Mouse (Mus musculus) intestine, postnatal 0 days (tissue): Measurements from ENCODE around the gene Terf2. TPM values are rescaled to one million over a fixed set of nuclear protein-coding genes. Genes with fewer than 3 reads are reported as not detected.

ENCODE experiments used
- ATAC-seq: fragments of 200-750 bp; cut with Nextera tagmentation; 2 replicates; pipeline ENCODE4 v1.8.0; 2017; ENCODE audit warnings: mild to moderate bottlenecking, moderate TSS enrichment, moderate library complexity
- H3K27ac ChIP-seq: fragments of 300-500 bp; sonication (generic); 2 replicates; pipeline ENCODE4 v1.5.1; 2014; ENCODE audit warnings: mild to moderate bottlenecking, low read depth, low read length, moderate library complexity
- H3K27me3 ChIP-seq: fragments of 300-500 bp; sonication (generic); replicated peaks from 2 replicates; pipeline ENCODE4 v1.6.1; 2014; ENCODE audit warnings: low read length, mixed read lengths; ENCODE audit not compliant: control insufficient read depth, insufficient read depth
- H3K36me3 ChIP-seq: fragments of 300-500 bp; sonication (generic); 2 replicates; pipeline ENCODE4 v1.6.1; 2014; ENCODE audit warnings: mild to moderate bottlenecking, moderate library complexity; ENCODE audit not compliant: control insufficient read depth, insufficient read depth
- H3K4me1 ChIP-seq: fragments of 300-500 bp; sonication (generic); replicated peaks from 2 replicates; pipeline ENCODE4 v1.6.1; 2014; ENCODE audit warnings: antibody characterized with exemption, low read length, mixed read lengths; ENCODE audit not compliant: control insufficient read depth, insufficient read depth
- H3K4me2 ChIP-seq: fragments of 300-500 bp; sonication (generic); replicated peaks from 2 replicates; pipeline ENCODE4 v1.6.1; 2014; ENCODE audit warnings: low read depth, mild to moderate bottlenecking, moderate library complexity
- H3K4me3 ChIP-seq: fragments of 300-500 bp; sonication (generic); 2 replicates; pipeline ENCODE4 v1.5.1; 2014; ENCODE audit warnings: low read depth, low read length
- H3K9ac ChIP-seq: fragments of 300-500 bp; sonication (generic); 2 replicates; pipeline ENCODE4 v1.6.1; 2014; ENCODE audit warnings: mild to moderate bottlenecking, low read depth, low read length
- H3K9me3 ChIP-seq: fragments of 300-500 bp; sonication (generic); 2 replicates; pipeline ENCODE4 v1.6.1; 2016; ENCODE audit warnings: mixed run types; ENCODE audit not compliant: control insufficient read depth
- CTCF ChIP-seq: sonication (generic); IDR thresholded peaks from 2 replicates; pipeline ENCODE4 v1.5.1; 2016; ENCODE audit warnings: low read depth, mild to moderate bottlenecking, control low read depth, antibody characterized with exemption, moderate library complexity
- WGBS: fragments of 180-500 bp; shearing (Covaris S2); extraction: QIAGEN DNeasy Blood & Tissue Kit; methylation state at CpG from one replicate; pipeline ENCODE4 v1.1.7; 2014; 5-methylcytosine and 5-hydroxymethylcytosine counted together
- microRNA-seq: library from miRNA; unstranded; fragments of <30 nt; microRNA quantifications from one replicate; pipeline ENCODE4, GENCODE M21; 2016
- polyA plus RNA-seq: library from polyadenylated mRNA; unstranded; fragments of >200 nt; fragmentation: Nextera tagmentation; extraction: Ambion mirVana; gene quantifications from 2 replicates; pipeline ENCODE4 v1.2.1, GENCODE M21; 2015

Gene Terf2
- polyA plus RNA-seq, 1 experiment from 2014 or later: 11.2 TPM

DNA sequence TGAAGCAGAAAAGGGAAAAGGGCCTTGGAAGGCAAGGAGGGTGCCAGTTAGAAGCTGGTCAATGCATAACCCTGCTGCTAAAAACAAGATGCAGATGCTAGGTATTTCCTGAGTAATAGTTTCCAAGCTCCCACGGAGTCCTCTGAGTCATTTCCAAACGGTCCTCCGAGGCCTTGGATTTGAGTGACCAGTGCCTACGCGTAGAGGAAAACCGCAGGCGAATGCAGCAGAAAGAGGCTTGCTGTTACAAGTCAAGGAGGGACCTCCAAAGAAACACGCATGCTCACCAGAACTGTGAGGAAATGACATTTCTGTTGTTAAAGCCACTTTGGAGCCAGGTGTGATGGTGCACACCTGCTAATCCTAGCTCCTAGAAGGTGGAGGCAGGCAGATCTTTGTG lies 72.9 kb downstream of the Terf2 start:
- no peak for TF ChIP-seq CTCF
- Histone ChIP-seq H3K36me3 (no peaks in the 10 kb centered on the region), H3K4me2 (no peak overlapping the region), H3K4me3 (no peak overlapping the region), H3K27me3 (no peaks in the 10 kb centered on the region), H3K27ac (no peak overlapping the region), H3K9ac (no peak overlapping the region), H3K4me1 (no peaks in the 10 kb centered on the region), H3K9me3 (no peaks in the 10 kb centered on the region)
- 90% methylated on average over 8 of the region's 8 CpGs for WGBS
- ATAC-seq: no peak

Small RNAs within 50 kb of the gene (microRNA-seq; reads per million reads assigned to microRNA genes)
- gene Mir7075: 1.4 reads per million

Other genes starting within 250 kb of the Terf2 start
- 0.07 and 0.14 TPM in 2 replicates for gene Has3, start 226.3 kb downstream of the Terf2 start, polyA plus RNA-seq
- 22.8 and 25.1 TPM in 2 replicates for gene Utp4, start 202.9 kb downstream of the Terf2 start, polyA plus RNA-seq
- 8.3 and 10.0 TPM in 2 replicates for gene Sntb2, start 160.8 kb downstream of the Terf2 start, polyA plus RNA-seq
- 48.8 and 49.1 TPM in 2 replicates for gene Vps4a, start 65.3 kb downstream of the Terf2 start, polyA plus RNA-seq
- gene Pdf, start 47.9 kb downstream of the Terf2 start, polyA plus RNA-seq: 20.8 and 22.2 TPM in 2 replicates
- 21.6 and 25.4 TPM in 2 replicates for gene Cog8, start 39.9 kb downstream of the Terf2 start, polyA plus RNA-seq
- 42.8 and 44.7 TPM in 2 replicates for gene Nip7, start 39.7 kb downstream of the Terf2 start, polyA plus RNA-seq
- gene Tmed6, start 30.9 kb downstream of the Terf2 start, polyA plus RNA-seq: 10.5 and 11.2 TPM in 2 replicates
- 93.2 and 103 TPM in 2 replicates for gene Cyb5b, start 54.1 kb upstream of the Terf2 start, polyA plus RNA-seq
- 4.8 and 6.6 TPM in 2 replicates for gene Nfat5, start 196.9 kb upstream of the Terf2 start, polyA plus RNA-seq